Mouse (Mus musculus) kidney, adult 2 months (tissue): ENCODE data around the gene Ube3b. TPM values are rescaled to one million over a fixed set of nuclear protein-coding genes. Genes with fewer than 3 reads are reported as not detected.

Source experiments
- DNase-seq: peaks from one replicate; pipeline ENCODE4 v3.0.0; 2021
- H3K27ac ChIP-seq: fragments of 200-500 bp; 2 replicates; pipeline ENCODE4 v1.5.1; 2012; ENCODE audit warnings: low read depth, low read length, control low read depth, inconsistent platforms; ENCODE audit not compliant: insufficient read depth
- H3K27me3 ChIP-seq: fragments of 200-500 bp; replicated peaks from 2 replicates; pipeline ENCODE4 v1.6.1; 2012; ENCODE audit warnings: mild to moderate bottlenecking, moderate library complexity, low read length, inconsistent platforms; ENCODE audit not compliant: control insufficient read depth, insufficient read depth
- H3K36me3 ChIP-seq: fragments of 200-500 bp; 2 replicates; pipeline ENCODE4 v1.6.1; 2012; ENCODE audit warnings: mild to moderate bottlenecking, moderate library complexity, low read length, inconsistent platforms; ENCODE audit not compliant: control insufficient read depth, insufficient read depth
- H3K4me1 ChIP-seq: fragments of 200-500 bp; 2 replicates; pipeline ENCODE4 v1.6.1; 2011; ENCODE audit warnings: low read length; ENCODE audit not compliant: control insufficient read depth, insufficient read depth
- H3K4me3 ChIP-seq: fragments of 200-500 bp; 2 replicates; pipeline ENCODE4 v1.5.1; 2011; ENCODE audit warnings: mild to moderate bottlenecking, low read depth, low read length, control low read depth; ENCODE audit not compliant: insufficient read depth
- CTCF ChIP-seq: fragments of 200-500 bp; conservative IDR thresholded peaks from 2 replicates; pipeline ENCODE4 v1.5.1; 2011; ENCODE audit warnings: low read depth, mild to moderate bottlenecking, control low read depth, low read length, moderate library complexity, mixed read lengths; ENCODE audit not compliant: insufficient read depth, insufficient read length
- POLR2A ChIP-seq: fragments of 200-500 bp; IDR thresholded peaks from one replicate; pipeline ENCODE4 v1.6.1; 2011; ENCODE audit warnings: low read depth, low read length, control low read depth
- whole genome bisulfite sequencing: fragments of 180-500 bp; shearing (Covaris S2); methylation state at CpG from one replicate; pipeline ENCODE4 v1.1.7; 2018; 5-methylcytosine and 5-hydroxymethylcytosine counted together
- polyA plus RNA-seq: library from polyadenylated mRNA; depleted of rRNA; stranded (reverse); fragments of >200 nt; gene quantifications from 2 replicates; pipeline ENCODE4 v1.2.3, GENCODE M21; 2012; rRNA removed

The Ube3b gene
- polyA plus RNA-seq, 1 experiment, result 70.9 TPM

DNA sequence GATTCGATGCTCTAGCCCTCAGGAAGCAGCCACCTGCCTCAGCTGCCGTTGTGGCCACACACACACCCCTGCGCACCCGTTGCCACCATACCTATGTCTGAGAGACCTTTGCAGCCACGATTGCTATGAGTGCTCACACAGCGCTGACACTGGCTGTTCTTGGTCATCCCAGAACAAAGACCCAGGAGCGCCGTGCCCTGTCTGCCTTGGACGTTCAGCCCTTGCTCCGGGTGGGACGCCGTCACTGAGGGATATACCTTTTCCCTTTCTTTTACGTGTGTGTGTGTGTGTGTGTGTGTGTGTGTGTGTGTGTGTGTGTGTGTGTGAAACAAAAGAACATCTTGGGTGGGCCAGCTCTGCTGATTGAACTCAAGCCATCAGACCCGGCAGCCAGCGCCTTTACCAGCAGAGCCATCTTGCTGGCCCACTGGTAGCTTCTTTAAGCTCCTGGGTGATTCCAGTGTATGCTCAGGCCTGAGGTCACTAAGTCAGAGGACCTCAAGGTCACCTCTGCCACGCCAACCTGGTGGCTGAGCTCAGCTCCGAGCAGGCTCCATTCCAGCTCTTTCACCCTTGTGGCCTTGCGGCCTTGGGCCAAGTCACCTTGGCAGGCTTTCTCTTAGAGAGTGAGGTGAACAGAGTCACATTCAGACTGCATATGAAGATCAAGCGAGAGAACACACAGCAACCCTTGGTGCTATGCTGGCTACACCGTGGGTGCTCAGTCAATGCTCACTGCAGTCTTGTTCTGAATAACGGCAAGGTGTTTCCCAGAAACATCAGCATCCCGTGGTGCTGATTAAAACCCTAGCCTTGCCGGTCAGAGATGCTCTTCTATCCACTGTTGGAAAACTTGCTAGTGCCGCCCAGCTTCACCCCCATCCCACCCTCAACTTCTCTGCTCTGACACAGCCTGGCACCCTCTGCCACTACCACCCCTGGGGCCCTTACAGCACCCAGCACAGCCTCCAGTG, 81.9 kb downstream of the Ube3b start:
- TF ChIP-seq POLR2A (no peak), CTCF (no peak)
- Histone ChIP-seq H3K27ac (peak overlapping the region; percentile 6; the same call in 1 of the 2 replicates), H3K36me3 (no peaks in the 10 kb centered on the region), H3K27me3 (no peaks in the 10 kb centered on the region), H3K4me3 (no peak overlapping the region), H3K4me1 (no peaks in the 10 kb centered on the region)
- DNase-seq, result peak; percentile 80
- WGBS, result 77% methylated on average over 24 of the region's 24 CpGs

DNA sequence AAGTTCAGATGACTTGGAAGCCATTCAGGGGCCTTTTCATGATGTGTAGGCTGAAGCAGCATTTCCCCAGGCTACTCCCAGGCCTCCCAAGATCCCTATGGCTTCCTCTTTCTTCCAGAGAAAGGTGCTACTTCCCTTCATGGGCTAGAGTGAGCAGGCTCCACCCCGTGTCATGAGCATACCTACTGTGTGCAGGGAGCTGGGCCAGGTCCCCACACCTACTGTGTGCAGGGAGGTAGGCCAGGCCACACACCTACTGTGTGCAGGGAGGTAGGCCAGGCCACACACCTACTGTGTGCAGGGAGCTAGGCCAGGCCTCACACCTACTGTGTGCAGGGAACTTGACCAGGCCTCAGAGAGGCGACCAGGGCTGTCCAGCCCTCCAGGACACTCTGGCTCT, 84.2 kb downstream of the Ube3b start:
- Histone ChIP-seq H3K27me3 (no peaks in the 10 kb centered on the region), H3K36me3 (no peaks in the 10 kb centered on the region), H3K4me3 (no peak overlapping the region), H3K4me1 (0 out of 2 replicates have a peak, but pooled peaks cover 3% of the 10 kb centered on the region), H3K27ac (no peak overlapping the region)
- 79% methylated on average over 2 of the region's 2 CpGs for WGBS
- TF ChIP-seq POLR2A (no peak), CTCF (no peak)
- no peak for DNase-seq

GRCm38 (mm10) chr5:114465641-114466040, 85.2 kb downstream of the Ube3b start:
- Histone ChIP-seq H3K27ac (no peak overlapping the region), H3K36me3 (no peaks in the 10 kb centered on the region), H3K4me1 (0 out of 2 replicates have a peak, but pooled peaks cover 3% of the 10 kb centered on the region), H3K27me3 (no peaks in the 10 kb centered on the region), H3K4me3 (no peak overlapping the region)
- TF ChIP-seq POLR2A (no peak), CTCF (no peak)
- peak; percentile 18 for DNase-seq
- 80% methylated on average over 7 of the region's 7 CpGs for WGBS

DNA sequence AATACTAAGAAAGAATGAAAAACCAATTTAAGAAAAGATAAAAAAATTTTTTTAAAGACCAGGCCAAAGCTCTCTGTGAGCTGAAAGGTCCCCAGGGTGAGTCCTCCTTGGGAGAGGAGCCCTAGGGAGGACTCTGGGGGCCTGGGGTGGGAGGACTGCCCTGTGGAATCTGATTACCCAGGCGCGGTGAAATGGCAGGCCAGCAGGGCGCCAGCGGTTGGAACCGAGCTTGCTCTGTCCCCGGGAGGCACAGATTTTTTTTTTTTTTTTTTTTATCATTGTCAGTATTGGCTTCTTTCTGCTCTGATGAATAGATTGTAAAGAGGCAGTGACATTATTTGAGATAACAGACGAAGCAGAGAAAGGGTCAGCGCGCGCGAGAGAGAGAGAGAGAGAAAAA, 86.6 kb downstream of the Ube3b start:
- Histone ChIP-seq H3K4me3 (no peak overlapping the region), H3K27me3 (no peaks in the 10 kb centered on the region), H3K4me1 (0 out of 2 replicates have a peak, but pooled peaks cover 3% of the 10 kb centered on the region), H3K27ac (no peak overlapping the region), H3K36me3 (no peaks in the 10 kb centered on the region)
- DNase-seq, result no peak
- WGBS, result 12% methylated on average over 11 of the region's 11 CpGs
- TF ChIP-seq CTCF (no peak), POLR2A (no peak)

DNA sequence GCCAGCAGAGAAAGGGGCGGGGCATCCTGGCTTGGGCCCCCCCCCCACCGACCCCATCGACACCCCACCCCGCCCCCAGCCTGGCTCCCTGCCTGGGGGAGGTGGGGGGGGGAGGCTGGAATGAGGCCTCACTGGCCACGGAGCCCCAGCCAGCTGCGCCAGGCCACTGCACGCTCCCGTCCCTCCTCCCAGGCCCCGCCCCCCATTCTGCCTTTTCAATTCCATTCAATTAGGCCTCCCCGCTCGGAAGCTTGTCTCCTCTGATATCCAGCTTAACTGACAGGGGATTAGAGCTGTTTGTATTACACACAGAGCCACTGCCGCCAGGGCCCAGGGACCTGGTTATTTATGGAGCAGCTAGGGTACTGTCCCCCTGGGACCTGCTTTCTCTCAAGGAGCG, 87.0 kb downstream of the Ube3b start:
- WGBS, result 4% methylated on average over 13 of the region's 13 CpGs
- Histone ChIP-seq H3K4me1 (0 out of 2 replicates have a peak, but pooled peaks cover 3% of the 10 kb centered on the region), H3K4me3 (no peak overlapping the region), H3K27ac (no peak overlapping the region), H3K27me3 (no peaks in the 10 kb centered on the region), H3K36me3 (no peaks in the 10 kb centered on the region)
- no peak for TF ChIP-seq CTCF
- no peak for TF ChIP-seq POLR2A
- DNase-seq, result peak; percentile 64

GRCm38 (mm10) chr5:114468007-114468406, 87.6 kb downstream of the Ube3b start:
- TF ChIP-seq CTCF, result no peak
- TF ChIP-seq POLR2A, result no peak

GRCm38 (mm10) chr5:114470359-114470758, 90.0 kb downstream of the Ube3b start:
- TF ChIP-seq POLR2A (no peak), CTCF (no peak)
- WGBS, result 58% methylated on average over 3 of the region's 3 CpGs
- DNase-seq, result no peak

More at GRCm38 (mm10) chr5:114468007-114468406, 87.6 kb downstream of the Ube3b start:
- Histone ChIP-seq H3K4me1 (0 out of 2 replicates have a peak, but pooled peaks cover 3% of the 10 kb centered on the region), H3K36me3 (no peaks in the 10 kb centered on the region), H3K4me3 (no peak overlapping the region), H3K27ac (no peak overlapping the region), H3K27me3 (no peaks in the 10 kb centered on the region)
- DNase-seq, result no peak
- 83% methylated on average over 4 of the region's 4 CpGs for WGBS

More at GRCm38 (mm10) chr5:114470359-114470758, 90.0 kb downstream of the Ube3b start:
- Histone ChIP-seq H3K4me3 (no peak overlapping the region), H3K27ac (no peak overlapping the region), H3K27me3 (no peaks in the 10 kb centered on the region), H3K36me3 (no peaks in the 10 kb centered on the region), H3K4me1 (0 out of 2 replicates have a peak, but pooled peaks cover 3% of the 10 kb centered on the region)

Other genes with a start within 250 kb of the Ube3b start
- 34.5 and 36.6 TPM in 2 replicates for gene Acacb, start 234.1 kb upstream of the Ube3b start, polyA plus RNA-seq
- not detected in 2 replicates for gene Foxn4, start 106.8 kb upstream of the Ube3b start, polyA plus RNA-seq
- gene Myo1h, start 91.4 kb upstream of the Ube3b start, polyA plus RNA-seq, result 0.09 and 0.22 TPM in 2 replicates
- 63.5 and 63.8 TPM in 2 replicates for gene Kctd10, start 99 bp upstream of the Ube3b start, polyA plus RNA-seq
- 16.9 and 18.7 TPM in 2 replicates for gene Mmab, start 63.5 kb downstream of the Ube3b start, polyA plus RNA-seq
- 25.2 and 27.0 TPM in 2 replicates for gene Mvk, start 63.7 kb downstream of the Ube3b start, polyA plus RNA-seq
- gene Fam222a, start 187.4 kb downstream of the Ube3b start, polyA plus RNA-seq, result 4.9 and 5.5 TPM in 2 replicates